Mouse (Mus musculus): Measurements from ENCODE around the gene Mbd3.

The Mbd3 gene

DNA sequence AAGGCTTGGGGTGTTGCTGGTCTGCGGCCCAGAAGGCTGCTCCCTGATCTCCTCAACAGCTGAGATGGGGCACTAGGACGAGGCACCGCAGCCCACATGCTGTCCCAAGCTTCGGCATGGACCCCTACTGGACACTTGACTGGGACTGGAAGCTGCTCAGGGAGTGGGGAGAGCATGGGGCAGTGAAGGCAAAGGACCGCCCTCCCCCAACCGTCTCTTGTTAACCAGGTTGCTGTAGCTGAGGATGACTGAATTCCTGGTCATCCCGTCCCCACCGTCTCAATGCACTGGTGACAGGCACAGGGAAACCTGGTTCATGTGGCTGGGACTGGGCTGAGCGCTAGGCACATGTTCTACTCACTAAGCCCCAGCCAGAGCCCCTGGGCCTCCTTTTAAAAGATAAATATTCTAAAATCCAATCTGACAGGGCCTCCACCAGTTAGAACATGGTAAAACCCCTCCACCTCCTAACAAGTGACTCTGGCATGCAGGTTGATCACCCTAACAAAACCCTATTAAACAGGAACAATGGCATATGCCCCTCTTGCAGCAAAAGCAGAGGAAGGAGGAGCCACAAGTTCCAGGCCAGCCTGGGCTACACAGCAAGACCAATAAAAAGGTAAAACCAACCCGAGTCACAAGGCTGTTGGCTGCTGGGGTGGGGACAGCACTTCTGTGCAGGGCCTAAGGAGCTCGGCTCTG lies 2.4 kb downstream of the Mbd3 start:
- DNase-seq (ENCODE audit: low spot score): no peak

DNA sequence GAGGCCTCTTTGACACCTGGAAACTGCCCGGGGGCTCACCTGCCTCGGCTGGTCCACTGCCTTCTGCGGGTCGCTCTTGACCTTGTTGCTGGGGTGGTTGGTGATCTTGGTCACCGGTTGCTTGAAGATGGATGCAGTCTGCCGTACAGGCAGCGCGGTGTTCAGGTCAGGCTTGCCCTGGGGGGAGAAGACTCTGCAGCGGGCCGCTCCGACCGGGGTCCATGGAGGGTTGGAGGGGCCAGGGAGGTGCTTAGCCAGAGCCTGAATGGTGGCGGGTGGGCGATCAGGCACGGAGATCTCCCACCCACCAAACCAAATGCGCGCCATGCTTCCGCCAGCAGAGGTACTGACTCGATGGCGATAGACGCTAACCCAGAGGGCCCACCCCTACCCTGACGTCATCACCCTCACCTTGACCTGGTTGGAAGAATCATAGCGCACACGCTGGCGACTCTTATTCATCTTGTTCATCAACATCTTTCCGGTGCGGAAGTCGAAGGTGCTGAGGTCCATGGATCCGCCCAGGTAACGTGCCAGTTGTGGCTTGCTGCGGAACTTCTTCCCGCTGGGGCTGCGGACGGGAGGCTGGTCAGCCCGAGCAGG lies 4.2 kb downstream of the Mbd3 start:
- no peak for DNase-seq (ENCODE audit: low spot score)

DNA sequence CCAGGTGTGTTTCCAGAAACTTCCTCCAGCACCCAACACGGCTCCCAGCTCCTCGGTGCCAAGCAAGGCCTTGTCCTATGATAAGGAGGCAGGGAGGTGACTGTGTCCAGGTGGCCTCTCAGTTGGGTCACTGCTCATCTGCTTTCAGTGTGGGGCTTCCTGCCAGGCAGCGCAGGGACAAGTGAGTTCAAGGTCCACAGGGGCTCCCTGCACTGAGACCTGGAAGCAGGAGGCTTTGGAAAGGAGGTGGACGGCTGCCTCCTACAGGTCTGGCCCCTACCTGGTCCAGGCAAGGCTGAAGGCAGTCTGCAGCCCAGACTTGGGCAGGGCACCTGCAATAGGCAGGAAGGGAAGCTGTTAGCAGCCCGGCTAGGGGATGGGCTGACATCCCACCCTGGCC lies 6.7 kb downstream of the Mbd3 start:
- no peak for DNase-seq (ENCODE audit: low spot score)

GRCm38 (mm10) chr10:80390697-80391096 lies 8.7 kb downstream of the Mbd3 start:
- no peak for DNase-seq (ENCODE audit: low spot score)

- no peak for DNase-seq (ENCODE audit: low spot score)
Observed at GRCm38 (mm10) chr10:80389185-80389708, 10.1 kb downstream of the Mbd3 start.

DNA sequence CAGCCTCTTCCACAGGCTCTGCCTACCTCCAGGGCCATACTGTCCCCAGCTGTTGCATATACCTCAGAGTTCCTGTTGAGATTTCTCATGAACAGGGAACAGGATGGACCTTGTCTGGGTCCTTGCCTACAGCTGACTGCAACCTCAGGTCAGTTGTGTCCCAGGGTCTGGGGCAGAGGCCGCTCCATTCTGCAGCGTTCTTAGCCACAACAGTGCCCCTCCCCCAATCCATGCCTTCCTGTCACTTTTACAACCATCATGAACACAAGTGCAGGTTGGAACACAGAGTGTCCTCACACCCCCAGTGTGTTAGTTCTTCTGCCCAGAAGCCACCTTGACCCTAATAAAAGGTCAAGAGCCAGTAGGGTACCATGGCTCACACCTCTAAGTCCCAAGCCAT lies 10.6 kb downstream of the Mbd3 start:
- no peak for DNase-seq (ENCODE audit: low spot score)

- peak; percentile 81 for DNase-seq (ENCODE audit: low spot score)
Observed at GRCm38 (mm10) chr10:80387522-80387959, 11.8 kb downstream of the Mbd3 start, which contains the start of gene Mex3d. TSS of gene Mex3d (minus strand) at chr10:80387659.

DNA sequence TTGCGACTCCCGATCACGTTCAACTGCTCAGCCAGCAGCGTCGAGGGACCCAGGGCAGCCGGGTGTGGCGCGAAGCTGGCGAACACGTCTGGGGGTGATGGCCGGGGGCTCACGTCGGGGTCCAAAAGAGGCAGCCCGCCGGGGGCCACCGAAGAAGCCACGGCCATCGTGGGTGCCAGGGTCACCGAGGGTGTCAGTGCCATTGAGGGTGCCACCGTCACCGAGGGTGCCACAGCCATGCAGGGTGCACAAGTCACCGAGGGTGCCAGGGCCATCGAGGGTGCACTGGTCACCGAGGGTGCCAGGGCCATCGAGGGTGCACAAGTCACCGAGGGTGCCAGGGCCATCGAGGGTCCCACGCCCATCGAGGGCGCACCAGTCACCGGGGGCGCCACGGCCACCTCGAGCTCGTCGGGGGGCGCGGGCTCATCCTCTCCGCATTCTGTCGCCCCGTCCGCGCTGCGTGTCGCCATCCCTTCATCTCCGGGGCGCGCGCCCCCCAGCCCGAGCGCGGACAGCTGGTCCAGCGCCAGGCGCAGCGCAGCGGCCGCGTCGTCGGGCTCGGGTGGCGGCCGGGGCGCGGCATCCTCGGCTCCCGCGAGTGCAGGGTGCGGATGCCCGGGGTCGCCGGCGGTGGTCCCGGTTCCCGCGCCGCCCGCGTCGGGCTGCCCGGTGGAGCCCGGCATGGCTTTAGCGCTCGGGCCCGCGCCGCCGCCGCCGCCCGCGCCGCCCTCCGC lies 12.4 kb downstream of the Mbd3 start:
- no peak for DNase-seq (ENCODE audit: low spot score)

GRCm38 (mm10) chr10:80385811-80386734 lies 13.3 kb downstream of the Mbd3 start:
- DNase-seq (ENCODE audit: low spot score): no peak

- no peak for DNase-seq (ENCODE audit: low spot score)
Observed at GRCm38 (mm10) chr10:80385310-80385709, 14.0 kb downstream of the Mbd3 start.

DNA sequence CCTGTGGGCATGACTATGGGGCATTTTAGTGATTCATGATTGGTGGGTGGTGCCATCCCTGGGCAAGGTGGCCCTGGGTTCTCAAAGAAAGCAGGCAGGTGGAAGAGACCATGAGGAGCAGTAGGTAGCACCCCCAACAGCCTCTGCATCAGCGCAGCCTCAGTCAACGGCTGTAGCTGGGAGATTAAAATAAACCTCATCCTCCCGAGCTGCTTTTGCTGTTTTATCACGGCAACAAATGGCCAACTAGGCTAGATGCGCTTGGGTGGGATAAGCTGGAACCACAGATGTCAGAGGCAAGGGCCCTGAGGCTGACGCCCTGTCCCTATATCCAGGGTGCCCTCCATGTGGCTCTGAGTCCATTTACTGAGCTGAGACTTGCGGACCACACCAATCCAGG lies 14.6 kb downstream of the Mbd3 start:
- DNase-seq (ENCODE audit: low spot score): no peak

DNA sequence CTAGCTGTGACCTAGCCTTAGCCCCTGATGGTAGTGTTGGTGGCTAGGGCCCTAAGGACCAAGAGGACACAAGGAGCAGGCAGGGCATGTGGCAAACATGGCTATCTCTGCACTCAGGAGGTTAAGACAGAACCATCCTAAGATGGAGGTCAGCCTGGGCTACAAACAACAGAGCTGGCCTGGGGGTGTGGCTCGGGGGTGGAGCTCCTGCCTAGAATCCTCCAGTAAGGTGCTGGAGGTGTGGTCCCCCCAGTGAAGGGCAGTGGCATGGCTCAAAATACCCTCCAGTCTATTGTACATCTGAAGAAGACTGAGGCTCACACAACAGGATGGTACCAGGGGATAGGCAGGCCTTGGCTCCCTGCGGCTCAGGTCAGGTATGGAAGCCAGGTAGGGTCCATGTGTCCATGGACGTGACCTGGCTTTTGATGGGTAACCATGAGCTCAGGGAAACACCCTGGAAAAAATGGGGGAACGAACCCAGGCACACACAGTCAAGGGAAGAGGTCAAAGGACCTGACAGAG lies 15.2 kb downstream of the Mbd3 start:
- no peak for DNase-seq (ENCODE audit: low spot score)

DNA sequence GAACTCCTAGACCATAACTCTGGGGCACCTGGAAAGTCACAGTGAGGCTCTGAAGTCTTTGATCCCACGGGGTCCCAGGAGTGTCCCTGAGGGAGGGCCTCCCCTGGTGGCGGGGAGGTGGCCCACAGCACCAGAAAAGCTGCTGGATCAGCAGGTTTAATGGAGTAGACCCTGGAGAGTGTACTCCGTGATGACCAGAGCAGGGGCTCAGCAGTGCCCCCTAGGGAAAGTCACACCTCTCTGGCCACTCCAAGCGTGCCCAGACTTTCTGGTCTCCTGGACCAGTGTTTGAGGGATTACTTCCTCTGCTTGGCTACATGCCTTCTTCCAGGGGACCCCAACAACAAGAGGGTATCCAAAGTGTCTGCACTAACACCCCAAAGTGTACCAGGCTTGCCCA lies 15.9 kb downstream of the Mbd3 start:
- DNase-seq (ENCODE audit: low spot score): no peak

GRCm38 (mm10) chr10:80382641-80383365 lies 16.5 kb downstream of the Mbd3 start:
- no peak for DNase-seq (ENCODE audit: low spot score)

DNA sequence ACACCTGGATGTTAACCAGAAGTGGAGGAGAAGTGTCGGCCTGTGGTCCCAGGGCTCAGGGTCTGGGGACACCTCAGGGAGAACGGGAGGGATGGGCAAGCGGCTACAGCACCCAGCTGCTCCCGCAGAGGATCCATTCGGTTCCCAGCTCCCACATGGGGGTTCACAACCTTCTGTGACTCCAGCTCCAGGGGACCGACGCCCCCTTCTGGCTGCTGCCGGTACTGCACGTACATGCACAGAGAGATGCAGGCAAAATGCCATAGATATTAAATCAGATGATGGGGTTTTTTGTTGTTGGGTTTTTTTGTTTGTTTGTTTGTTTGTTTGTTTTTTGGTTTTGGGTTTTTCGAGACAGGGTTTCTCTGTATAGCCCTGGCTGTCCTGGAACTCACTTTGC lies 21.6 kb downstream of the Mbd3 start:
- DNase-seq (ENCODE audit: low spot score): no peak

GRCm38 (mm10) chr10:80376160-80376559 lies 23.2 kb downstream of the Mbd3 start:
- DNase-seq (ENCODE audit: low spot score): peak; percentile 79

DNA sequence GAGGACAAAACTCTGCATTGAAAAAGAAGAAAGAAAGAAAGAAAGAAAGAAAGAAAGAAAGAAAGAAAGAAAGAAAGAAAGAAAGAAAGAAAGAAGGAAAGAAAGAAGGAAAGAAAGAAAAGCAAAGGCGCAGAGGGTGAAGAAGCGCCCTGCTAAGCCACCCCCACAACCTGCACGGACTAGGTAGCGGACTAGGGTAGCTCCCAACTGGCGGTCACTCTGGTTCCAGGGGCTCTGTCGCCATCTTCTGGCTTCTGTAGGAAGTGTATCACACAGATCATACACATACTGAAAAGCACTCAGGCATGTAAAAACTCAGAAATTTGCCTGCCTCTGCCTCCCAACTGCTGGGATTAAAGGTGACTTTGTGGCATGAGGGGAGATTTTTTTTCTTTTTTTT lies 25.3 kb downstream of the Mbd3 start:
- DNase-seq (ENCODE audit: low spot score): no peak

DNA sequence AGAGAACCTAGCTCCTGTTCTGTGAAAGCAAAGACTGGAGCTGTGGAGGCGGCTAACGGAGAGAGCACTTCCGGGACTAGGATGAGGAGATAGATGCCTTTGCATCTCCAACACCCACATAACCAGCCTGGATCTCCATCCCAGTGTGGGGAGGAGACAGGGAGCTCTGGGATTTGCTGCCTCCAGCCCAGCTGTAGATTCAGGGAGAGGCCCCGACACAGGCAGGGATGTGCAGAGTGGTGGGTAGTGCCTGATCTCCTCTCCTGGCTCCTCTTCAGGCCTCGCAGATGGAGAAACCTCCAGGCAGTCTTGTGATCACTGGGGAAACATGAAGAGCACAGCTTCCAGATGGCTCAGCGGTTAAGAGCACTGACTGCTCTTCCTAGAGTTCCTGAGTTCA lies 26.6 kb downstream of the Mbd3 start:
- no peak for DNase-seq (ENCODE audit: low spot score)

GRCm38 (mm10) chr10:80371983-80372382 lies 27.4 kb downstream of the Mbd3 start:
- DNase-seq (ENCODE audit: low spot score): no peak

GRCm38 (mm10) chr10:80371411-80371966 lies 27.9 kb downstream of the Mbd3 start:
- DNase-seq (ENCODE audit: low spot score): no peak
